Mouse (Mus musculus): ENCODE results near the gene Rab20. TPM values are rescaled to one million over a fixed set of nuclear protein-coding genes. Genes with fewer than 3 reads are reported as not detected.

Rab20 gene
- total and polyA plus RNA-seq, 3 experiments: 17.8 to 40.9 (median 27.4) TPM

DNA sequence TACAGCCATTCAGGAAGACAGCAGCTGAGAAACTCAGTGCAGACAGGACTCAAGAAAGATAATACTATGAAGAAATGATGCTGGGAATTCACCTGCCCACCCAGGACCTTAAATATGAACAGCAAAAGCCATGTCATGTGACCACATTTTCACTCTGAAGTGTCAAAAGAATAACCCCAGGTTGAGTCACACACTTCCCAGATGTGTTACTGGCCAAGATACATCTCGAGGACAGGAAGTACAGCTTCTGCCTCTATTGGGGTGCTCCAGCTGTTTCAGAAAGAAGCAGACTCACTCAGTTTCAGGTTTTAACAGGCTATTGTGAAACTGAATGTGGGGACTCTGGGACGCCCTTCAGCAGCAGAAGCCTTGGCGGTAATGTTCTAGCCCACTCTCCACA, 26.0 kb downstream of the Rab20 start:
- 62% methylated on average over 3 of the region's 3 CpGs for WGBS
- Histone ChIP-seq H3K4me3 (no peak overlapping the region), H3K36me3 (ENCODE audit: control insufficient read depth, insufficient read depth, low read length) (no peaks in the 10 kb centered on the region; the same call in 1 of the 2 replicates), H3K79me2 (replicated peaks; ENCODE audit: control insufficient read depth, insufficient read depth, low read length) (no peaks in the 10 kb centered on the region), H3K27ac (no peak overlapping the region; the same call in 1 of the 2 replicates), H3K9ac (ENCODE audit: low read depth, low read length) (peak overlapping the region; percentile 13; the same call in 1 of the 2 replicates), H3K27me3 (ENCODE audit: control insufficient read depth, insufficient read depth, low read length) (no peaks in the 10 kb centered on the region), H3K4me1 (ENCODE audit: control insufficient read depth, insufficient read depth, low read length) (peaks cover 10% of the 10 kb centered on the region)
- intact Hi-C loops (cut with DNase I): loop anchor here (10.0 kb wide), 1 partner anchor 252 kb away; the partner anchor contains the start of gene 1700016D06Rik
- no peak for DNase-seq
- TF ChIP-seq EP300 (IDR thresholded peaks at IDR 0.05; ENCODE audit: insufficient read depth, low read depth, low read length) (no peak), CTCF (IDR thresholded peaks at IDR 0.05) (no peak), POLR2A (IDR thresholded peaks at IDR 0.05; ENCODE audit: insufficient read depth, low read depth, low read length) (no peak)

DNA sequence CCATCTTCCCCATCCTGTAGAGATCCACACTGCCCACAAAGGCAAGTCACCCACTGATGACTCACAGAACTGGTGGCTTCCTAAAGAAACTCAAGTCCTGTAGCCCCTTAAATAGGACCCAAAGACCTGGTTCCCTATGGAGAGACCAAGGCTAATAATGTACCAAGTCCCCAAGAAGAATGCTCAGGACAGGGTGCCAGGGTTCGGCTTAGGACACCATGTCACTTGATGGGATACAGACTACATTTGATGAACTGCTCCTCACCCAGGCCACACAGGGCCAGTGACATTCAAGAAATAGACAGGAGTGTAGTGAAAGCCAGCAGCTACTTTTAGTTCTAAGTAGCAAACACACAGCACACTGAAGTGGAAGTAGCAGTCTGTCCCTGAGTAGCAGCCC, 26.4 kb downstream of the Rab20 start:
- H3K79me2 ChIP-seq (replicated peaks; ENCODE audit: control insufficient read depth, insufficient read depth, low read length): no peaks in the 10 kb centered on the region
- TF ChIP-seq POLR2A (IDR thresholded peaks at IDR 0.05; ENCODE audit: insufficient read depth, low read depth, low read length) (no peak), CTCF (IDR thresholded peaks at IDR 0.05) (no peak)
- intact Hi-C loops (cut with DNase I): loop anchor here (10.0 kb wide), 1 partner anchor 253 kb away; the partner anchor contains the start of gene 1700016D06Rik
- 74% methylated on average over 1 of the region's 1 CpGs for WGBS
- H3K4me3 ChIP-seq: no peak overlapping the region
- no peak overlapping the region; the same call in 1 of the 2 replicates for H3K27ac ChIP-seq
- no peaks in the 10 kb centered on the region for H3K27me3 ChIP-seq (ENCODE audit: control insufficient read depth, insufficient read depth, low read length)
- DNase-seq: no peak
- peaks cover 9% of the 10 kb centered on the region for H3K4me1 ChIP-seq (ENCODE audit: control insufficient read depth, insufficient read depth, low read length)
- H3K36me3 ChIP-seq (ENCODE audit: control insufficient read depth, insufficient read depth, low read length): no peaks in the 10 kb centered on the region; the same call in 1 of the 2 replicates
- H3K9ac ChIP-seq (ENCODE audit: low read depth, low read length): no peak overlapping the region

DNA sequence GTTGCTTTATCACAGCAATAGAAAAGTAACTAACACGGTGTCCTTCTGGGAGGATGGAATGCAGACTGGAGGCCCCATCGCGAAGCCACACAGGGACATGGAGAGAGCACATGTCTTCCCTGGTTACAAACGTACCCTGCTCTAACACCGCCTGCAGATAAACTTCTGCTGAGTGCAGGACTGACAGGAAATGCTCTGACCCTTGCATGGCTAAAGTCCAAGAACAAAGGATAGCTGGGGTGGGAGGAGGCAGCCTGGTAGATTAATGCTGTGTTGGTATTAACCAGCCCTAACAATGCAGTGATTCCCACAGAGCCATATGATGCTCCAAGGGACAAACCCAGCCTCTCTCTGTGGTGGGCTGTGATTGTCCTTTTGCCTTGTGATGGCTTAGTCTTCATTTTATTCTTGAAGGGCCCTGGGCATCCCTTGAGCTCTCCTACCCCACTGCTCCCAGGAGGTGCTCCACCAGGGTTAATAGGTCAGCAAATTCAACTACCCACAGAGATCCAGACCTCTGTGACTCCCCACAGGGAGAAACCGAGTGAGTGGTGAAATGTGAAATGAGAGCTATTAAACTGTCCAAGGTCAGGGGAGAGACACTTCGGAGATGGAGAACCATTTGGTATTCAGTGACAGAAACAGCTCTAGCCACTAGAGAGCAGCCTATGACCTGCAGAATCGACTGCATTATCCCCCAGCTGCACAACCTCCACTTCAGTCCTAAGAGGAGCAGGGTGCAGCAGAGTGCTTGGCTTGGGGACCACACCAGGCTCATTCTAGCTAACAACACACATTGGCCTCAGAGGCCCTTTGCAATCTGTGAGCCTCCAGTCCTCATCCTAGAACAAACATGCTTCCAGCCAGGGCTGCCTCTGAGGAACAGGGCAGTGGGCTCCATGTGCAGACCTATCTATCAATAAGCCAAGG, 28.1 kb downstream of the Rab20 start:
- no peaks in the 10 kb centered on the region for H3K27me3 ChIP-seq (ENCODE audit: control insufficient read depth, insufficient read depth, low read length)
- 5% methylated on average over 8 of the region's 8 CpGs for WGBS
- H3K27ac ChIP-seq: no peak overlapping the region
- intact Hi-C loops (cut with DNase I): loop anchor here (1.0 to 10.0 kb wide), 2 partner anchors 36 to 254 kb away; partner anchors contain the start of gene 1700016D06Rik
- no peak overlapping the region for H3K4me3 ChIP-seq
- peak in 1 of 2 experiments; percentile 36 for DNase-seq
- no peaks in the 10 kb centered on the region; the same call in 1 of the 2 replicates for H3K36me3 ChIP-seq (ENCODE audit: control insufficient read depth, insufficient read depth, low read length)
- H3K79me2 ChIP-seq (replicated peaks; ENCODE audit: control insufficient read depth, insufficient read depth, low read length): no peaks in the 10 kb centered on the region
- TF ChIP-seq CTCF (IDR thresholded peaks at IDR 0.05) (peak; percentile 81), EP300 (IDR thresholded peaks at IDR 0.05; ENCODE audit: insufficient read depth, low read depth, low read length) (0 out of 2 replicates have a peak, but pooled peaks have one; percentile 73), POLR2A (IDR thresholded peaks at IDR 0.05; ENCODE audit: insufficient read depth, low read depth, low read length) (no peak)
- no peak overlapping the region for H3K9ac ChIP-seq (ENCODE audit: low read depth, low read length)
- peaks cover 9% of the 10 kb centered on the region for H3K4me1 ChIP-seq (ENCODE audit: control insufficient read depth, insufficient read depth, low read length)

DNA sequence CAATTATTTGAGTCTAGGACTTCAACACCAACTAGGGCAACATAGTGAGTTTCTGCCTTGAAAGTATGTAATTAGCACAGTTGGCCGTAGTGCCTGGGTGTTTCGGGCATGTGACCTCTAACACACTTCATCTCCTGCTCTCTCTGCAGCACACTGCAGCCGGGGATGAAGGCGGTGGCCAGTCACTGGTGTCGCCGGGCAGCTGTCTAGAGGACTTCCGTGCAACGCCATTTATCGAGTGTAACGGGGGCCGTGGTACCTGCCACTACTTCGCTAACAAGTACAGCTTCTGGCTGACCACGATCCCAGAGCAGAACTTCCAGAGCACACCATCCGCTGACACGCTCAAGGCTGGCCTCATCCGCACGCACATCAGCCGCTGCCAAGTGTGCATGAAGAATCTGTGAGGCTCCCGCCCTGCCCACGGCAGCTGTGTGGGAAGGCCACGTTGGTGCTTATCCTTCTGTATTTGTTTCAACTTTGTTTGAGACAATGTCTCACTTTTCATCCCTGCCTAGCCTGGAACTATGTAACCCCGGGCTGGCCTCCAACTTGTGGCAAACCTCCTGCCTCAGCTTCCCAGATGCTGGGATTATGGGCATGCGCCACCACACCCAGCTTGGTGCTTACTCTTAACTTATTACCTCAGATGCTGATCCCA, 30.5 kb downstream of the Rab20 start:
- Histone ChIP-seq H3K27me3 (ENCODE audit: control insufficient read depth, insufficient read depth, low read length) (no peaks in the 10 kb centered on the region), H3K27ac (no peak overlapping the region), H3K4me3 (no peak overlapping the region), H3K36me3 (ENCODE audit: control insufficient read depth, insufficient read depth, low read length) (no peaks in the 10 kb centered on the region; the same call in 1 of the 2 replicates), H3K9ac (ENCODE audit: low read depth, low read length) (no peak overlapping the region), H3K79me2 (replicated peaks; ENCODE audit: control insufficient read depth, insufficient read depth, low read length) (no peaks in the 10 kb centered on the region), H3K4me1 (ENCODE audit: control insufficient read depth, insufficient read depth, low read length) (peaks cover 9% of the 10 kb centered on the region)
- DNase-seq: no peak
- intact Hi-C loops (cut with DNase I): no loop called here
- TF ChIP-seq EP300 (IDR thresholded peaks at IDR 0.05; ENCODE audit: insufficient read depth, low read depth, low read length) (no peak), CTCF (IDR thresholded peaks at IDR 0.05) (no peak), POLR2A (IDR thresholded peaks at IDR 0.05; ENCODE audit: insufficient read depth, low read depth, low read length) (no peak)
- WGBS: 76% methylated on average over 23 of the region's 23 CpGs

DNA sequence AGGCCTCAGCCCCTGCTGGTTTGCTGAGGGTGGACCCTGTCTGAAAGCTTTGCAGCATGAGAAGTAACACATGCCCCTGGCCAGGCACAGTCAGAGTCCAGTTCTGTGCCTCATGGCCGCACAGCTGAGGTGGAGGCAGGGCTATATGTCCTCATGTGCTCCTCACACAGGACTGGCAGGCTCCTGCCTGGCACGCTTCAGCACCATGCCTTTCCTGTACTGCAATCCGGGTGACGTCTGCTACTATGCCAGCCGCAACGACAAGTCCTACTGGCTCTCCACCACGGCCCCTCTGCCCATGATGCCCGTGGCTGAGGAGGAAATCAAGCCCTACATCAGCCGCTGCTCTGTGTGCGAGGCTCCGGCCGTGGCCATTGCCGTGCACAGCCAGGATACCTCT, 32.7 kb downstream of the Rab20 start:
- DNase-seq: peak in 1 of 2 experiments; percentile 51
- intact Hi-C loops (cut with DNase I): no loop called here
- Histone ChIP-seq H3K27me3 (ENCODE audit: control insufficient read depth, insufficient read depth, low read length) (no peaks in the 10 kb centered on the region), H3K79me2 (replicated peaks; ENCODE audit: control insufficient read depth, insufficient read depth, low read length) (no peaks in the 10 kb centered on the region), H3K36me3 (ENCODE audit: control insufficient read depth, insufficient read depth, low read length) (no peaks in the 10 kb centered on the region), H3K27ac (no peak overlapping the region), H3K4me1 (ENCODE audit: control insufficient read depth, insufficient read depth, low read length) (peaks cover under 1% of the 10 kb centered on the region), H3K4me3 (no peak overlapping the region), H3K9ac (ENCODE audit: low read depth, low read length) (no peak overlapping the region)
- TF ChIP-seq EP300 (IDR thresholded peaks at IDR 0.05; ENCODE audit: insufficient read depth, low read depth, low read length) (0 out of 2 replicates have a peak, but pooled peaks have one; percentile 22), POLR2A (IDR thresholded peaks at IDR 0.05; ENCODE audit: insufficient read depth, low read depth, low read length) (no peak)
- WGBS: 80% methylated on average over 13 of the region's 13 CpGs
